Mouse (Mus musculus) MEL (cell line): Measurements from ENCODE around the gene Gab2.

ENCODE experiments used
- CTCF ChIP-seq, 3 experiments: IDR thresholded peaks in 2 of 3; conservative IDR thresholded peaks in 1 of 3; 2 replicates each; pipeline ENCODE4 v1.5.1; 2011 to 2012; ENCODE audit warnings: low read length in 3 of 3, low read depth in 2 of 3, mild to moderate bottlenecking in 2 of 3, improper control_type of control experiment in 1 of 3, inconsistent platforms in 1 of 3, mixed read lengths in 1 of 3, moderate library complexity in 1 of 3; ENCODE audit not compliant: control insufficient read depth in 1 of 3, insufficient read depth in 1 of 3, poor library complexity in 1 of 3, severe bottlenecking in 1 of 3
- EP300 ChIP-seq, 2 experiments: IDR thresholded peaks; 2 replicates each; pipeline ENCODE4 v1.6.1; 2011; ENCODE audit warnings: improper control_type of control experiment in 2 of 2, low read length in 2 of 2, low read depth in 1 of 2, mild to moderate bottlenecking in 1 of 2
- GABPA ChIP-seq: IDR thresholded peaks from 2 replicates; pipeline ENCODE4 v1.6.1; 2012; ENCODE audit warnings: low read depth, mild to moderate bottlenecking, inconsistent platforms, low read length, improper control_type of control experiment, moderate library complexity
- GATA1 ChIP-seq: IDR thresholded peaks from 2 replicates; pipeline ENCODE4 v1.6.1; 2011; ENCODE audit warnings: low read depth, low read length, improper control_type of control experiment
- MAX ChIP-seq: IDR thresholded peaks from 2 replicates; pipeline ENCODE4 v1.6.1; 2011; ENCODE audit warnings: low read length, improper control_type of control experiment
- NRF1 ChIP-seq: IDR thresholded peaks from 2 replicates; pipeline ENCODE4 v1.6.1; 2014; ENCODE audit warnings: low read depth, mild to moderate bottlenecking, inconsistent platforms, low read length, improper control_type of control experiment, moderate library complexity; ENCODE audit not compliant: poor library complexity, insufficient read depth, severe bottlenecking
- POLR2A ChIP-seq, 2 experiments: IDR thresholded peaks; 2 replicates each; pipeline ENCODE4 v1.6.1; 2011 to 2012; ENCODE audit warnings: low read length in 2 of 2, mild to moderate bottlenecking in 2 of 2, control low read depth in 1 of 2, improper control_type of control experiment in 1 of 2, low read depth in 1 of 2, moderate library complexity in 1 of 2; ENCODE audit not compliant: control insufficient read depth in 1 of 2, insufficient read depth in 1 of 2, poor library complexity in 1 of 2
- RCOR1 ChIP-seq: IDR thresholded peaks from 2 replicates; pipeline ENCODE4 v1.6.1; 2012; ENCODE audit warnings: low read depth, mild to moderate bottlenecking, inconsistent platforms, low read length, improper control_type of control experiment
- SIN3A ChIP-seq: IDR thresholded peaks from 2 replicates; pipeline ENCODE4 v1.6.1; 2012; ENCODE audit warnings: low read length, improper control_type of control experiment, inconsistent platforms
- TCF12 ChIP-seq: IDR thresholded peaks from 2 replicates; pipeline ENCODE4 v1.6.1; 2014; ENCODE audit warnings: low read depth, mild to moderate bottlenecking, inconsistent platforms, low read length, improper control_type of control experiment, moderate library complexity
- USF1 ChIP-seq: IDR thresholded peaks from 2 replicates; pipeline ENCODE4 v1.6.1; 2014; ENCODE audit warnings: low read depth, mild to moderate bottlenecking, inconsistent platforms, low read length, improper control_type of control experiment, moderate library complexity
- ZKSCAN1 ChIP-seq: IDR thresholded peaks from 2 replicates; pipeline ENCODE4 v1.6.1; 2012; ENCODE audit warnings: low read depth, mild to moderate bottlenecking, inconsistent platforms, low read length, improper control_type of control experiment, moderate library complexity
- ZNF384 ChIP-seq: IDR thresholded peaks from 2 replicates; pipeline ENCODE4 v1.6.1; 2012; ENCODE audit warnings: low read depth, mild to moderate bottlenecking, inconsistent platforms, low read length, improper control_type of control experiment

GRCm38 (mm10) chr7:97301321-97301720, 219.9 kb downstream of the Gab2 start:
- TF ChIP-seq POLR2A (IDR thresholded peaks at IDR 0.05; ENCODE audit: control insufficient read depth in 1 of 2, insufficient read depth in 1 of 2, low read depth in 1 of 2, low read length in 2 of 2, poor library complexity in 1 of 2) (no peak), CTCF (IDR thresholded peaks at IDR 0.05 in 2 of 3, conservative IDR thresholded peaks at IDR 0.05 in 1 of 3; ENCODE audit: control insufficient read depth in 1 of 3, insufficient read depth in 1 of 3, low read depth in 2 of 3, low read length in 3 of 3, poor library complexity in 1 of 3, severe bottlenecking in 1 of 3) (no peak), NRF1 (no peak), USF1 (no peak), GATA1 (no peak), TCF12 (no peak), MAX (no peak), GABPA (no peak), ZNF384 (no peak), EP300 (IDR thresholded peaks at IDR 0.05; ENCODE audit: low read depth in 1 of 2, low read length in 2 of 2) (no peak), ZKSCAN1 (no peak), RCOR1 (no peak), SIN3A (no peak)
